Mouse (Mus musculus) neural tube, embryonic 13.5 days (tissue): Measurements from ENCODE around the gene Gm17364. TPM values are rescaled to one million over a fixed set of nuclear protein-coding genes. Genes with fewer than 3 reads are reported as not detected.
"Not testable (repeated sequence)": the region's sequence is repeated elsewhere in the genome, so short reads cannot be mapped to it uniquely, and the experiment has no call there.

Experiments
- ATAC-seq: fragments of 200-750 bp; cut with Nextera tagmentation; 2 replicates; pipeline ENCODE4 v1.8.0; 2017; ENCODE audit warnings: low read depth, mild to moderate bottlenecking, moderate TSS enrichment, moderate library complexity
- H3K27ac ChIP-seq: fragments of 300-500 bp; sonication (generic); replicated peaks from 2 replicates; pipeline ENCODE4 v1.5.1; 2015; ENCODE audit warnings: moderate library complexity, mild to moderate bottlenecking, inconsistent platforms
- H3K27me3 ChIP-seq: fragments of 300-500 bp; sonication (generic); 2 replicates; pipeline ENCODE4 v1.6.1; 2015; ENCODE audit warnings: mild to moderate bottlenecking, inconsistent platforms
- H3K36me3 ChIP-seq: fragments of 300-500 bp; sonication (generic); 2 replicates; pipeline ENCODE4 v1.6.1; 2015; ENCODE audit warnings: mild to moderate bottlenecking, inconsistent platforms
- H3K4me1 ChIP-seq: fragments of 300-500 bp; sonication (generic); replicated peaks from 2 replicates; pipeline ENCODE4 v1.6.1; 2015; ENCODE audit warnings: inconsistent platforms
- H3K4me2 ChIP-seq: fragments of 300-500 bp; sonication (generic); 2 replicates; pipeline ENCODE4 v1.6.1; 2015; ENCODE audit warnings: inconsistent platforms, mild to moderate bottlenecking, moderate library complexity
- H3K4me3 ChIP-seq: fragments of 300-500 bp; sonication (generic); 2 replicates; pipeline ENCODE4 v1.5.1; 2015; ENCODE audit warnings: mild to moderate bottlenecking, inconsistent platforms
- H3K9ac ChIP-seq: fragments of 300-500 bp; sonication (generic); 2 replicates; pipeline ENCODE4 v1.6.1; 2015; ENCODE audit warnings: moderate library complexity, mild to moderate bottlenecking, inconsistent platforms
- H3K9me3 ChIP-seq: fragments of 300-500 bp; sonication (generic); 2 replicates; pipeline ENCODE4 v1.6.1; 2016; ENCODE audit warnings: inconsistent platforms
- WGBS: fragments of 180-500 bp; shearing (Covaris S2); methylation state at CpG from one replicate; pipeline ENCODE4 v1.1.7; 2015; 5-methylcytosine and 5-hydroxymethylcytosine counted together
- polyA plus RNA-seq: library from polyadenylated mRNA; unstranded; fragments of >200 nt; fragmentation: Nextera tagmentation; extraction: Ambion mirVana; gene quantifications from 2 replicates; pipeline ENCODE4 v1.2.1, GENCODE M21; 2015

The Gm17364 gene
- polyA plus RNA-seq, 1 experiment from 2014 or later: not detected

DNA sequence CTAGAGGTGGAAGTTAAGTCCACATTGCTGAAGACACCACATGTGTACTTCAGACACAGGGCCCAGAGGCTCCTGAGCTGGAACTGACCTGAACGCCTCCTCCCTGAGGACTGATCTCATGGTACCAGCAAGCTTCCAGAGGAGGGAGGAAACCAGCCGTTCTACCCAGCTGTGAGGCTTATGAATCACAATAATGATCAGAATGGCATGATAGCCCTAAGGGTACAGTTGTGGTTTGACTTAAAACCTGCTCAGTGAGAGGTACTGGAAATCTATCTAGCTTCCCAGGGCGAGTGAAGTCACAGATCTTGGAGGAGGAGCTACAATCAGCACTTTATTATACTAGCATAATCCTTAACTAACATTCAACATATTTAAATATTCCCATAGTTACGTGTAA lies 11.7 kb upstream of the Gm17364 start:
- H3K9me3 ChIP-seq: no peaks in the 10 kb centered on the region
- H3K36me3 ChIP-seq: no peaks in the 10 kb centered on the region
- H3K9ac ChIP-seq: no peak overlapping the region
- peaks cover 4% of the 10 kb centered on the region; the same call in 1 of the 2 replicates for H3K27me3 ChIP-seq
- H3K4me1 ChIP-seq: no peaks in the 10 kb centered on the region
- no peak for ATAC-seq
- H3K27ac ChIP-seq: no peak overlapping the region
- H3K4me3 ChIP-seq: no peak overlapping the region
- 68% methylated on average over 4 of the region's 4 CpGs for WGBS
- H3K4me2 ChIP-seq: no peak overlapping the region

DNA sequence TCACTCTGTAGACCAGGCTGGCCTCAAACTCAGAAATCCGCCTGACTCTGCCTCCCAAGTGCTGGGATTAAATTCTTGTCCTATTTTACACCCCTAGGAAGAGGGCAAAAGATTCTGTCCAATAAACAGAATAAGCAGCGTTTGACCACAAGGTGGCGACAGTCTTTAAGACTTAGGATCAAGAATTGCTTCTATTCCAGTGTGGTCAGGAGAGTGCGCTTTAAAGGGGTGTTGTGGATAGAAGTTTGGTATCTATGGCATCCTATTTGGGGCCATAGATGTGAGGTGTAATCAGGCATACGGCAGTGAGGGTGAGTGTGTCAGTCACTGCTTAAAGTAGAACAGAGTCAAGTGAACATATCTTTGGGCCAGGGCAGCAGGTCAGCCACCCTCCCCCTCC lies 9.5 kb upstream of the Gm17364 start:
- H3K36me3 ChIP-seq: no peaks in the 10 kb centered on the region
- H3K9me3 ChIP-seq: no peaks in the 10 kb centered on the region
- peak; percentile 69; the same call in 1 of the 2 replicates for ATAC-seq
- peaks cover 4% of the 10 kb centered on the region; the same call in 1 of the 2 replicates for H3K27me3 ChIP-seq
- H3K4me3 ChIP-seq: no peak overlapping the region
- H3K9ac ChIP-seq: no peak overlapping the region
- H3K27ac ChIP-seq: no peak overlapping the region
- no peaks in the 10 kb centered on the region for H3K4me1 ChIP-seq
- H3K4me2 ChIP-seq: no peak overlapping the region
- 24% methylated on average over 5 of the region's 5 CpGs for WGBS

DNA sequence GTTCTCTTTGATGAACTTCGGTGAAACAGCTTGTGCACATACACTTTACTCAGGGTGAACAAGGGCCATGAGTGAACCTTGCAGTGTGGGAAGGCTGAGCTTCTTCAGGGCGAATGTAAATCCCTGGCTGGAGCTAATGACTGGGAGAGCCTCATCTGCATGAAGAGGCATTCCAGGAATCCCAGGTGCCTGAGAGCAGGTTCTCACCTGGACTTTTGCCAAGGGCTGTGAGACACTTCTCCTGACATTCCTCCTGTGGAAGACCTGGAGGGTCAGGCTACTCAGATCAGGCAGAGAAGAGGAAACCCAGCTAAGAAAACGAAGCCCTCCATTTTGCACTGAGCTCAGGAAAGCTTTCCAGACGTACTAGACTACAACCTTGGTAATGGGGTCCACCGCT lies 6.9 kb upstream of the Gm17364 start:
- Histone ChIP-seq H3K4me1 (no peaks in the 10 kb centered on the region), H3K36me3 (no peaks in the 10 kb centered on the region), H3K9ac (no peak overlapping the region), H3K9me3 (no peaks in the 10 kb centered on the region), H3K4me2 (no peak overlapping the region), H3K27me3 (peaks cover 4% of the 10 kb centered on the region; the same call in 1 of the 2 replicates), H3K4me3 (no peak overlapping the region), H3K27ac (no peak overlapping the region)
- 89% methylated on average over 5 of the region's 5 CpGs for WGBS
- no peak for ATAC-seq

DNA sequence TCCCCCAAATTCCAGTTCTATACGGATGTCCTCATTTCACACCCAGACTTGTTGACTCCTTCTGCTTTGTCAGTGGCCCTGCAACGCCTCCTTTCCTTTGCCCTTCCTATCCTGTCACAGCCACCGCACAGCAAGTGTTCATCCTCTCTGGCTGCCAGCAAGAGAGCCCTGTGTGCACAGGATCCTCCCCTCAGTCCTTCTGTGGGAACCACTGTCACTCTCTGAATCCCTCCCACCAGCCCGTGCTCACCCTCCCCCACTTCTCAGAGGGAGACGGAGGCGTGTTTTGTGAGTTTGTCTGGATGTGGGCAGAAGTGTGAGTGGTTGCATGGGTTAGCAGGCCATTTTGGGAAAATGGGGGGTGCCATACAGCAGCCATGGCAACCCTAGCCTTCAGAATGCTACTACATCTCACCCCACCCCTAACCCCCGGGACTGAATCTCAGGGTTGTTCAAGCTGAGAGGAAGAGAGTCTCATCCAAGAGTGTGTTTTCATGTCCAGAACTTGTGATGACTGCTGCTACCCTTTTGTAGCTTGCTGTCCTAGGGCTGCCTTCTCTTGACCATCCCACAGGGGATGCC lies 5.9 kb downstream of the Gm17364 start:
- no peaks in the 10 kb centered on the region for H3K9me3 ChIP-seq
- no peak overlapping the region for H3K9ac ChIP-seq
- H3K27ac ChIP-seq: no peak overlapping the region
- peak; percentile 76 for ATAC-seq
- no peak overlapping the region for H3K4me2 ChIP-seq
- H3K27me3 ChIP-seq: no peaks in the 10 kb centered on the region
- 39% methylated on average over 7 of the region's 7 CpGs for WGBS
- H3K4me3 ChIP-seq: no peak overlapping the region
- no peaks in the 10 kb centered on the region for H3K36me3 ChIP-seq
- peaks cover 6% of the 10 kb centered on the region; the same call in 1 of the 2 replicates for H3K4me1 ChIP-seq

DNA sequence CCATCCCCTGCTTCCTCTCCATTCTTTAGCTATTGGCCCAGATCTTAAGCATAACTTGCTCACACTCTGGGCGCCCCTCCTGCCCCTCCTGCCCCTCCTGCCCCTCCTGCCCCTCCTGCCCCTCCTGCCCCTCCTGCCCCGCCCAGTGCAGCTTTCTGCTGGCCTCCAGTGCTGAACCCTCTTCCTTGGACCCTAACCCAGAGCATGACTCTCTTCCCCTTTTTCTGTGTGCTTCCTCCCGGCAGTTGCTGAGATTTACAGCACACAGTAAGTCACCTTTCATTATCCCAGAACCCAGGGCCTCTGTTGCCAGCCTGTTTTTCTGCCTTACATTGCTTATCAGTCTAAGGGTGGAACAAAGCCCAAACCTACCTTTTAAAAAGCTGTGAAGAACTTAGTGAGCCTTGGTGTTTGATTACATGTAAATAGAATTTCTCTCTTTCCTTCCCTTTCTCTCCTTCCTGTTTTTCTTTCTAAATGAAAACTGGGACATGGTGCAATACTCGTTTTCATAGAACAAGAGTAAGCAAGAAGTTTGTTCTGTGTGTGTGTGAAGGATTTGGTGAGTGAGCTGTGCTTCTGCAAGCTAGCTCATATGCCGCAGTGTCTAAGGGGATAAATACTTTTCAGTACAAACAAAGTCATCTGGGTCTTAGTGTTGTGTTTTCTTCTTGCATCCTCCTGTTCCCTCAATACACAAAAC lies 10.3 kb downstream of the Gm17364 start:
- WGBS: 77% methylated on average over 5 of the region's 5 CpGs
- ATAC-seq: no peak
- Histone ChIP-seq H3K27me3 (no peaks in the 10 kb centered on the region), H3K9ac (no peak overlapping the region), H3K36me3 (no peaks in the 10 kb centered on the region), H3K9me3 (no peaks in the 10 kb centered on the region), H3K4me3 (no peak overlapping the region), H3K27ac (no peak overlapping the region), H3K4me1 (peaks cover 6% of the 10 kb centered on the region; the same call in 1 of the 2 replicates), H3K4me2 (no peak overlapping the region)

DNA sequence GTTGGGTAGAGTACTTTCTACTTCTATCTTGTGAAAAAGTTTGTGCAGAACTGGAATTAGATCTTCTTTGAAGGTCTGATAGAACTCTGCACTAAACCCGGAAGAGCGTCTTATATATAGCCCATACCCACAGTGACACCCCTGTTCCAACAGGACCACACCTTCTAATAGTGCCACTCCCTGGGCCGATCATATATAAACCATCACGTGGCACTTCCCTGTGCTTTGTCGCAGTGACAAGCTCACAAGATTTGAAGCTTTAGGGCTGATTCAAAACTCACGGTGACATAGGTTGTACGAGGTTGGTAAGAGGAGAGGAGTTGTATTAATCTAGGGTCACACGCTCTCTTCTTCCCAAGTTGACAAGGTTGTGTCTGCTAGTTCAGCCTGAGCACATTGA lies 12.2 kb downstream of the Gm17364 start:
- WGBS: 93% methylated on average over 8 of the region's 8 CpGs
- H3K36me3 ChIP-seq, H3K27me3 ChIP-seq, H3K4me1 ChIP-seq, ATAC-seq, H3K27ac ChIP-seq, H3K9ac ChIP-seq, H3K4me3 ChIP-seq, H3K4me2 ChIP-seq, H3K9me3 ChIP-seq: not testable (repeated sequence)

DNA sequence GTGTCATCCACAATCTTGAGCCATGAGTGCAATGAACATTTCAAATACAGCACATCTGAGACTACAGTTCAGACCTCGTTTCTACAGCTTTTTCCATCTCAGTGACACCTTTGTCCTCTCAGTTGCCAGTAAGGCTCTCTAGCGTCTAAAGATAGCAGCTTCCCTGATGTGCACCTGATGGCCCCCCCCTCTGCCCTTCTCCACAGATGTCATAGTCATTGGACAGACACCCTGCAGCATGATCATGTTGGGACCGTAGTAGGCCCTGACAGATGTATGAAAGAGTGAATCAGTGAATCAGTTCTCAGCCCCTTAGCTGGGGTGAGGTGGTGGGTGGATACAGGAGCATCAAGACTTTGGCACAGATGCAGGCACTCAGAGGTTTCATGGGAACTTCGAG lies 15.9 kb downstream of the Gm17364 start:
- Histone ChIP-seq H3K27me3 (no peaks in the 10 kb centered on the region), H3K36me3 (no peaks in the 10 kb centered on the region), H3K9me3 (no peaks in the 10 kb centered on the region), H3K9ac (no peak overlapping the region), H3K4me1 (no peaks in the 10 kb centered on the region), H3K4me3 (no peak overlapping the region), H3K4me2 (no peak overlapping the region), H3K27ac (no peak overlapping the region)
- ATAC-seq: no peak
- WGBS: 84% methylated on average over 4 of the region's 4 CpGs

DNA sequence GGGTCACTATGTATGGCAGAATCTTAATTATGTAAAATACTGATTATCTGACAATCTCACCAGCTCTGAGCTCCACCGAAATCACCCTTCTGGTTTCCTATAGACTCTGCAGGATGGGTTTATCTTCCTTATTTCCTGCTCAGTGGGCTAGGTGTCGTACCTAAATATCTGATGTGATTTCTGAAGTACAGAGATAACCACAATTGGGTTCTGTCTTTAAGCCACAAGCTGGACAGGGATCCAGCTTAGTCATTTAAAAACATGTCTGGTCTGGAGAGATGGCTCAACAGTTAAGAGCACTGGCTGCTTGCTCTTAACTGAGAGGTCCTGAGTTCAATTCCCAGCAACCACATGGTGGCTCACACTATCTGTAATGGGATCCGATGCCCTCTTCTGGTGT lies 16.8 kb downstream of the Gm17364 start:
- peaks cover 4% of the 10 kb centered on the region for H3K4me1 ChIP-seq
- H3K4me3 ChIP-seq: no peak overlapping the region
- no peaks in the 10 kb centered on the region for H3K36me3 ChIP-seq
- no peak overlapping the region for H3K27ac ChIP-seq
- 94% methylated on average over 3 of the region's 3 CpGs for WGBS
- no peak overlapping the region for H3K4me2 ChIP-seq
- H3K27me3 ChIP-seq: no peaks in the 10 kb centered on the region
- H3K9me3 ChIP-seq: no peaks in the 10 kb centered on the region
- no peak for ATAC-seq
- no peak overlapping the region for H3K9ac ChIP-seq

DNA sequence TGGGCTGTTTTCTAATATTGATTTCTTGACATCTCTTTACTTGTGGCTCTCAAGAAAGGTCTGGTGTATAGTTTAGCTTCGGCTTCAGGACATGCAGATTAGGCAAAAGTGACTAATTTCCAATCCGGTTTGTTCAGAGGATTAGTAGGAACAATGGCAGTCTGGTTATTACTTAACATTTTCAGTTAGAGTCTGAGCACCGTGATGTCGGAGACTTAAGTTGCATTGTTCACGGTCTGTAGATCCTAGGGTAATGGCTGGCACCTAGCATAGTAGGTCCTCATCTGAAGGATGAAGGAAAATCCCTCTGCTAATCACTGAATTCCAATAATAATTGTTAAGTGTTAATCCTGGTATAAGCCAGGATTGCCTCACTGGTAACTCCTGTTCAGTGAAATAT lies 17.7 kb downstream of the Gm17364 start:
- H3K27me3 ChIP-seq: no peaks in the 10 kb centered on the region
- no peaks in the 10 kb centered on the region for H3K36me3 ChIP-seq
- no peak overlapping the region for H3K4me3 ChIP-seq
- H3K9me3 ChIP-seq: no peaks in the 10 kb centered on the region
- no peak for ATAC-seq
- no peak overlapping the region for H3K4me2 ChIP-seq
- H3K4me1 ChIP-seq: peaks cover 10% of the 10 kb centered on the region
- WGBS: 92% methylated on average over 5 of the region's 5 CpGs
- H3K27ac ChIP-seq: no peak overlapping the region
- H3K9ac ChIP-seq: no peak overlapping the region

DNA sequence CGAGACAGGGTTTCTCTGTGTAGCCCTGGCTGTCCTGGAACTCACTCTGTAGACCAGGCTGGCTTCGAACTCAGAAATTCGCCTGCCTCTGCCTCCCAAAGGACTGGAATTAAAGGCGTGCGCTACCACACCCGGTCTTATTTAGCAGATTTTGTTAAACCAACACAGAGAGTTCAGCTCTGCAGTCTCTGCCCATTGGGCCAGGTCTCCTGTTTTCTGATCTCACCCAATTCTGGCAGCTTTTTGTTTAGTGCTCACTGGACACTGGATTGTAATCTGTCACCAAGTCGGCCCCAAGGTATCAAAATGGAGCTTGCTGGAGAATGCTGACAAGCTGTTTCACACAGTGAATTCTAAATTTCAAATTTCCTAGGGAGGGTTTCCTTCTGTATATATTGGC lies 21.0 kb downstream of the Gm17364 start:
- Histone ChIP-seq H3K27me3 (no peaks in the 10 kb centered on the region), H3K4me1 (peaks cover 27% of the 10 kb centered on the region), H3K9me3 (no peaks in the 10 kb centered on the region), H3K27ac (no peak overlapping the region), H3K36me3 (no peaks in the 10 kb centered on the region), H3K9ac (no peak overlapping the region), H3K4me2 (no peak overlapping the region), H3K4me3 (no peak overlapping the region)
- no peak for ATAC-seq
- WGBS: 89% methylated on average over 7 of the region's 7 CpGs

DNA sequence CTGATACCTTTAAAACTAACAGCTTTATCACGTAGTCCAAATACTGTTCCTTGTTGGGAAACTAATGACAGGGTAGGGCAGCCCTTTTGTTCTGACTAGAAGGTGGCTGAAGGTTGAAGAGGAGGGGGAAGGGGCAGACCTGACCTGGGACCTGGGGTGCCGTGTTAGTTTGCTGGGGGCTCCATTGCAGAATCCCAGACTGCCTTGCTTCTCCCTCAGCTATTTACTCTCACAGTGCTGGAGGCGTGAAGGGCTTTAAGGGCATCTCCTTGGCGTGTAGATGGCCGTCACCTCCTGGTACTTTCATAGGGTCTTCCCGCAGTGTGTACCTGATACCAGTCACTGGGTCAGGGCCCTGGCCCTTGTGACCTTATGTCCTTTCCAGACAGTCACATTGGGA lies 21.6 kb downstream of the Gm17364 start:
- no peak for ATAC-seq
- H3K4me1 ChIP-seq: peaks cover 27% of the 10 kb centered on the region
- H3K9me3 ChIP-seq: no peaks in the 10 kb centered on the region
- H3K27me3 ChIP-seq: no peaks in the 10 kb centered on the region
- H3K27ac ChIP-seq: no peak overlapping the region
- WGBS: 86% methylated on average over 6 of the region's 6 CpGs
- no peaks in the 10 kb centered on the region for H3K36me3 ChIP-seq
- no peak overlapping the region for H3K4me2 ChIP-seq
- H3K4me3 ChIP-seq: no peak overlapping the region
- no peak overlapping the region for H3K9ac ChIP-seq

DNA sequence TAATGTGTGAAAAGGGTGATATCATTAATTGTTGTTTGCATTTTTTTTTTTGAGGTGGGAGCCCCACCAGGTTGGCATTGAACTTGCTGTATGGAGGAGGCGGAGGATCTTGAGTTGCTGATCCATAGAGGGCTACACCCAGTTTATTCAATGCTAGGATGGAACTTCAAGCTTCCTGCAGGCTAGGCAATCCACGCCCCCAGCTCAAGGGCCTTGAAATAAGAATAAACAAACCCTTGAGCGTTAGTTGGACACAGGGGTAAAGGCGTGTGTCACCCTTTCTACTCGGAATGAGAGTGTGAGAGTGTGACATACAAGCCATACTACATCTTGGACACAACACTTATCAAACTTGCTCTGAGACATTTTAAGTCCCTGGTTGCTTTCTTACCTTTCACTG lies 22.1 kb downstream of the Gm17364 start:
- no peak overlapping the region for H3K9ac ChIP-seq
- peaks cover 27% of the 10 kb centered on the region for H3K4me1 ChIP-seq
- H3K4me3 ChIP-seq: no peak overlapping the region
- 77% methylated on average over 5 of the region's 5 CpGs for WGBS
- no peak overlapping the region for H3K4me2 ChIP-seq
- no peak overlapping the region for H3K27ac ChIP-seq
- no peaks in the 10 kb centered on the region for H3K27me3 ChIP-seq
- H3K9me3 ChIP-seq: no peaks in the 10 kb centered on the region
- no peaks in the 10 kb centered on the region for H3K36me3 ChIP-seq
- no peak for ATAC-seq

DNA sequence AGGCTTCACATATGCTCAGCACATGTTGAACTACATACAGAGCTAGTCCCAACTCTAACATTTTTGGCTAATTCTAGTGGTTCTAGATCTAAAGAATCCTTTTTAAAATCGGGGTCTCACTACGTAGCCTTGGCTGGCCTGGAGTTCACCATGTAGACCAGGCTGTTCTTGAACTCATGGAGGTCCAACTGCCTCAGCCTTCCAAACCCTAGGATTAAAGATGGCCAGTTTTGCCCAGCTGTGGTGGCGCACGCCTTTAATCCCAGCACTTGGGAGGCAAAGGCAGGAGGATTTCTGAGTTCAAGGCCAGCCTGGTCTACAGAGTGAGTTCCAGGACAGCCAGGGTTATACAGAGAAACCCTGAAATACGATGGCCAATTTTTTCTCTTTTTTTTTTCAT lies 22.5 kb downstream of the Gm17364 start:
- WGBS: 93% methylated on average over 5 of the region's 5 CpGs
- not testable (repeated sequence) for ATAC-seq
- H3K4me3 ChIP-seq: peak overlapping the region; percentile 79

More for the DNA sequence above, 22.5 kb downstream of the Gm17364 start:
- Histone ChIP-seq H3K4me1 (peaks cover 27% of the 10 kb centered on the region), H3K4me2 (peak overlapping the region; percentile 71)
- not testable (repeated sequence) for H3K27me3 ChIP-seq, H3K36me3 ChIP-seq, H3K9me3 ChIP-seq, H3K9ac ChIP-seq, H3K27ac ChIP-seq
